Mouse (Mus musculus): Measurements from ENCODE around the gene Vav1. TPM values are rescaled to one million over a fixed set of nuclear protein-coding genes. Genes with fewer than 3 reads are reported as not detected.

Vav1 gene
- polyA plus RNA-seq, 1 experiment: 112 TPM

- no peak overlapping the region for H3K27ac ChIP-seq (ENCODE audit: control insufficient read depth, insufficient read depth, low read depth, low read length, poor library complexity)
- WGBS: 87% methylated on average over 8 of the region's 8 CpGs
- TF ChIP-seq CTCF (IDR thresholded peaks at IDR 0.05; ENCODE audit: control insufficient read depth, insufficient read depth, low read length) (no peak), POLR2A (IDR thresholded peaks at IDR 0.05; ENCODE audit: borderline replicate concordance, control insufficient read depth, low read depth, low read length) (no peak)
- H3K4me3 ChIP-seq (replicated peaks; ENCODE audit: control insufficient read depth, low read depth, low read length): no peak overlapping the region
- no peaks in the 10 kb centered on the region; the same call in 1 of the 2 replicates for H3K4me1 ChIP-seq (ENCODE audit: control insufficient read depth, insufficient read depth, low read length)
Observed at GRCm38 (mm10) chr17:57259742-57260141, 19.2 kb upstream of the Vav1 start.

GRCm38 (mm10) chr17:57260351-57260750, 18.5 kb upstream of the Vav1 start:
- 86% methylated on average over 9 of the region's 9 CpGs for WGBS
- Histone ChIP-seq H3K4me1 (ENCODE audit: control insufficient read depth, insufficient read depth, low read length) (no peaks in the 10 kb centered on the region; the same call in 1 of the 2 replicates), H3K27ac (ENCODE audit: control insufficient read depth, insufficient read depth, low read depth, low read length, poor library complexity) (no peak overlapping the region), H3K4me3 (replicated peaks; ENCODE audit: control insufficient read depth, low read depth, low read length) (no peak overlapping the region)
- TF ChIP-seq POLR2A (IDR thresholded peaks at IDR 0.05; ENCODE audit: borderline replicate concordance, control insufficient read depth, low read depth, low read length): no peak
- TF ChIP-seq CTCF (IDR thresholded peaks at IDR 0.05; ENCODE audit: control insufficient read depth, insufficient read depth, low read length): no peak

- Histone ChIP-seq H3K4me1 (ENCODE audit: control insufficient read depth, insufficient read depth, low read length) (peaks cover 2% of the 10 kb centered on the region; the same call in 1 of the 2 replicates), H3K4me3 (replicated peaks; ENCODE audit: control insufficient read depth, low read depth, low read length) (no peak overlapping the region), H3K27ac (ENCODE audit: control insufficient read depth, insufficient read depth, low read depth, low read length, poor library complexity) (no peak overlapping the region)
- TF ChIP-seq CTCF (IDR thresholded peaks at IDR 0.05; ENCODE audit: control insufficient read depth, insufficient read depth, low read length): no peak
- no peak for TF ChIP-seq POLR2A (IDR thresholded peaks at IDR 0.05; ENCODE audit: borderline replicate concordance, control insufficient read depth, low read depth, low read length)
- WGBS: 82% methylated on average over 4 of the region's 4 CpGs
Observed at GRCm38 (mm10) chr17:57261286-57261685, 17.6 kb upstream of the Vav1 start.

GRCm38 (mm10) chr17:57261796-57262195, 17.1 kb upstream of the Vav1 start:
- H3K4me1 ChIP-seq (ENCODE audit: control insufficient read depth, insufficient read depth, low read length): peaks cover 2% of the 10 kb centered on the region; the same call in 1 of the 2 replicates
- H3K27ac ChIP-seq (ENCODE audit: control insufficient read depth, insufficient read depth, low read depth, low read length, poor library complexity): no peak overlapping the region
- no peak overlapping the region for H3K4me3 ChIP-seq (replicated peaks; ENCODE audit: control insufficient read depth, low read depth, low read length)
- 38% methylated on average over 1 of the region's 1 CpGs for WGBS
- TF ChIP-seq POLR2A (IDR thresholded peaks at IDR 0.05; ENCODE audit: borderline replicate concordance, control insufficient read depth, low read depth, low read length): no peak
- TF ChIP-seq CTCF (IDR thresholded peaks at IDR 0.05; ENCODE audit: control insufficient read depth, insufficient read depth, low read length): no peak

- 82% methylated on average over 17 of the region's 17 CpGs for WGBS
Observed at GRCm38 (mm10) chr17:57262901-57263550, 15.9 kb upstream of the Vav1 start.

GRCm38 (mm10) chr17:57264164-57264563, 14.7 kb upstream of the Vav1 start:
- Histone ChIP-seq H3K4me3 (replicated peaks; ENCODE audit: control insufficient read depth, low read depth, low read length) (no peak overlapping the region), H3K4me1 (ENCODE audit: control insufficient read depth, insufficient read depth, low read length) (peaks cover 2% of the 10 kb centered on the region; the same call in 1 of the 2 replicates), H3K27ac (ENCODE audit: control insufficient read depth, insufficient read depth, low read depth, low read length, poor library complexity) (no peak overlapping the region)
- TF ChIP-seq POLR2A (IDR thresholded peaks at IDR 0.05; ENCODE audit: borderline replicate concordance, control insufficient read depth, low read depth, low read length): no peak
- TF ChIP-seq CTCF (IDR thresholded peaks at IDR 0.05; ENCODE audit: control insufficient read depth, insufficient read depth, low read length): no peak
- WGBS: 14% methylated on average over 2 of the region's 2 CpGs

More at GRCm38 (mm10) chr17:57262901-57263550, 15.9 kb upstream of the Vav1 start:
- H3K4me3 ChIP-seq (replicated peaks; ENCODE audit: control insufficient read depth, low read depth, low read length): no peak overlapping the region
- H3K4me1 ChIP-seq (ENCODE audit: control insufficient read depth, insufficient read depth, low read length): peaks cover 2% of the 10 kb centered on the region; the same call in 1 of the 2 replicates
- H3K27ac ChIP-seq (ENCODE audit: control insufficient read depth, insufficient read depth, low read depth, low read length, poor library complexity): no peak overlapping the region
- no peak for TF ChIP-seq CTCF (IDR thresholded peaks at IDR 0.05; ENCODE audit: control insufficient read depth, insufficient read depth, low read length)
- no peak for TF ChIP-seq POLR2A (IDR thresholded peaks at IDR 0.05; ENCODE audit: borderline replicate concordance, control insufficient read depth, low read depth, low read length)

GRCm38 (mm10) chr17:57264972-57265945, 13.6 kb upstream of the Vav1 start:
- H3K4me1 ChIP-seq (ENCODE audit: control insufficient read depth, insufficient read depth, low read length): peaks cover 2% of the 10 kb centered on the region; the same call in 1 of the 2 replicates
- 21% methylated on average over 22 of the region's 22 CpGs for WGBS
- TF ChIP-seq POLR2A (IDR thresholded peaks at IDR 0.05; ENCODE audit: borderline replicate concordance, control insufficient read depth, low read depth, low read length) (no peak), CTCF (IDR thresholded peaks at IDR 0.05; ENCODE audit: control insufficient read depth, insufficient read depth, low read length) (no peak)
- H3K4me3 ChIP-seq (replicated peaks; ENCODE audit: control insufficient read depth, low read depth, low read length): no peak overlapping the region
- H3K27ac ChIP-seq (ENCODE audit: control insufficient read depth, insufficient read depth, low read depth, low read length, poor library complexity): no peak overlapping the region; the same call in 1 of the 2 replicates
